Mouse (Mus musculus) lung, adult 2 months (tissue): ENCODE results near the gene Rab34. TPM values are rescaled to one million over a fixed set of nuclear protein-coding genes. Genes with fewer than 3 reads are reported as not detected.

ENCODE experiments used
- DNase-seq: peaks from one replicate; pipeline ENCODE4 v3.0.0; 2022
- H3K4me1 ChIP-seq: fragments of 200-500 bp; 2 replicates; pipeline ENCODE4 v1.6.1; 2011; ENCODE audit warnings: low read length; ENCODE audit not compliant: control insufficient read depth, insufficient read depth
- H3K4me3 ChIP-seq: fragments of 200-500 bp; replicated peaks from 2 replicates; pipeline ENCODE3; 2011; ENCODE audit warnings: low read depth, mild to moderate bottlenecking, control low read depth, low read length; ENCODE audit errors: extremely low read depth
- CTCF ChIP-seq: fragments of 200-500 bp; IDR thresholded peaks from 2 replicates; pipeline ENCODE4 v1.5.1; 2011; ENCODE audit warnings: mild to moderate bottlenecking, low read length, control low read depth; ENCODE audit not compliant: insufficient read depth
- POLR2A ChIP-seq: fragments of 200-500 bp; IDR thresholded peaks from 2 replicates; pipeline ENCODE4 v1.6.1; 2011; ENCODE audit warnings: low read depth, mild to moderate bottlenecking, control low read depth, low read length, borderline replicate concordance; ENCODE audit errors: extremely low read depth
- WGBS: fragments of 180-500 bp; shearing (Covaris S2); methylation state at CpG from one replicate; pipeline ENCODE4 v1.1.7; 2018; 5-methylcytosine and 5-hydroxymethylcytosine counted together
- polyA plus RNA-seq: library from polyadenylated mRNA; depleted of rRNA; stranded (reverse); fragments of >200 nt; gene quantifications from 2 replicates; pipeline ENCODE4 v1.2.3, GENCODE M21; 2012

The Rab34 gene
- polyA plus RNA-seq, 1 experiment: 45.4 TPM

DNA sequence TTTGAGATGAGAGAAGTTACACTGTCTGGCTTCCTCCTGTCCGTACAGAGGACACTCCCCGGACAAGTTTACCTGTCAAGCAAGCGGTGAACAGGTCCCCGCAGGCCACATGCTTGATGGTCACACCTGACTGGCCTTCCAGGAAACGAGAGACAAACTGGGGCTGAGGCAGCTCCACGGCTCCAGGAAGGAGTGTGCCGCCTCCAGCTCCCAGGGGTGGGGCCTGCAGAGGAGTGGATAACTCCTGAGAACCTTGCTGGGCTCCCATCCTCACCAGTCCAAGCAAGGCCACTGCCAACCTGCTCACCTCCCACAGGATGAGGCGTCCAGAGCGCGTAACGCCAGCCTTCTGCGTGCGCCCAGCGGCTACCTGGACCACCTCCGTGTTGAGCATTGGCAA is 17.9 kb upstream of the Rab34 start:
- Histone ChIP-seq H3K4me1 (no peaks in the 10 kb centered on the region), H3K4me3 (no peak overlapping the region)
- TF ChIP-seq CTCF: no peak
- no peak for TF ChIP-seq POLR2A
- 87% methylated on average over 15 of the region's 15 CpGs for WGBS
- no peak for DNase-seq

- WGBS: 74% methylated on average over 4 of the region's 4 CpGs
- Histone ChIP-seq H3K4me1 (peaks cover 3% of the 10 kb centered on the region; the same call in 1 of the 2 replicates), H3K4me3 (no peak overlapping the region)
- TF ChIP-seq CTCF: 0 out of 2 replicates have a peak, but pooled peaks have one; percentile 19
- TF ChIP-seq POLR2A: no peak
- peak; percentile 3 for DNase-seq
These were observed 16.9 kb upstream of the Rab34 start for GRCm38 (mm10) chr11:78171328-78171727.

DNA sequence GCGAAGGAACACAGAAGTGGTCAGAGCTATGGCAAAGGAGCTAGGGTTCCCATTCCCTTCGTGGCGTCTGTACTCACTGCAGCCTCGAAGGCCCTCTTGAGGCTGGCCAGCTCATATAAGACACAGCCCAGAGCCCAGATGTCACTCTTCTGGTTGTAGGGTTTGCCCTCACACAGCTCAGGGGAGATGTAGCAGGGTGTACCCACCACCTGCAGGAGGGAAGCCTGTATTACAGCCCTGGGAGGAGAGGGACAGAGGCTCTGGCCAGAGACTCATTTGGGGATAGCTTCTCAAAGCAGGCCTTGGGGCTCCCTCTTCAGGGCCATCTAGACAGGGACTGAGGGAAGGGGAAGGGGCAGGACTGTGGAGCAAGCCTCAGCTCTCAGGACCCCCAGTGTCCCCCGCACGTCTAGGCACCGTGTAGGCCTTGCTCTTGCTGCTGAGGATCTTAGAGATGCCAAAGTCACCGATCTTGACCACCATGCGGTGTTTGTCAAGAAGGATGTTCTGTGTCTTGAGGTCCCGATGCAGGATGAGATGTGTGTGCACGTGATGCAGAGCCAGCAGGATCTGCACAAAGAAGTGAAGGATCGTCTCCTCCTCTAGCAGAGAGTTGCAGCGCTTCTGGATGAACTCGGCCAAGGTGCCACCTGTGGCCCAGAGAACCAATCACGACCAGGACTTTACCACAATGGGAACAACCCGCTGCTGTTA is 16.0 kb upstream of the Rab34 start:
- H3K4me3 ChIP-seq: no peak overlapping the region
- TF ChIP-seq POLR2A (no peak), CTCF (no peak)
- DNase-seq: peak; percentile 3
- 86% methylated on average over 16 of the region's 16 CpGs for WGBS
- H3K4me1 ChIP-seq: peaks cover 3% of the 10 kb centered on the region; the same call in 1 of the 2 replicates

DNA sequence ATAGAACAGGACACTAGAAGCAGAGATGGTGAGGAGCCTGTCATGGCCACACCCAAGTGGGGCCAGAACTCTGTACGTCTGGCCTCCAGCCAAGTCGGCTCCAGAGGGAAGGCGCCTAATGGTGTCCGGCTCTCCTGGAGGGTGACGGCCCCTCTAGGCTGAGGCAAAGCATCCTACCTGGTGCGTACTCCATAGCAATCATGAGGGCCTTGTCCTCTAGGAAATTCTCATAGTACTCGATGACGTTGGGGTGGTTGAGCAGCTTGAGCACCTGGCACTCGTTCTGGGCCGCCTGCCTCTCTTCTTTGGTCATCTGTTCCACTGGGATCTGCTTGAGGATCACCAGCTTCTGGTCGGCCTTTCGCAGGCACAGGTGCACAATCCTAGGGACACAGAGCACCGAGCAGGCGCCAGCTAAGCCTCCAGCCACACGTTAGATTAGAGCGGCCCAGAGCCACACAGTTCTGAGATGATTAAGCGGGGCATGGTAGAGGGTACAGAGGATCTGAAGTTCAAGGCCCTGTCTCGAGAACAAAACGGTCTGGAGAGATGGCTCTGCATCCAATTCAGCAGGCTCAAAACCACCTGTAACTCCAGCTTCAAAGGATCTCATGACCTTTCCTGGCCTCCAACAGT is 15.4 kb upstream of the Rab34 start:
- Histone ChIP-seq H3K4me1 (peaks cover 3% of the 10 kb centered on the region; the same call in 1 of the 2 replicates), H3K4me3 (no peak overlapping the region)
- TF ChIP-seq POLR2A (no peak), CTCF (no peak)
- WGBS: 76% methylated on average over 19 of the region's 19 CpGs
- DNase-seq: no peak

DNA sequence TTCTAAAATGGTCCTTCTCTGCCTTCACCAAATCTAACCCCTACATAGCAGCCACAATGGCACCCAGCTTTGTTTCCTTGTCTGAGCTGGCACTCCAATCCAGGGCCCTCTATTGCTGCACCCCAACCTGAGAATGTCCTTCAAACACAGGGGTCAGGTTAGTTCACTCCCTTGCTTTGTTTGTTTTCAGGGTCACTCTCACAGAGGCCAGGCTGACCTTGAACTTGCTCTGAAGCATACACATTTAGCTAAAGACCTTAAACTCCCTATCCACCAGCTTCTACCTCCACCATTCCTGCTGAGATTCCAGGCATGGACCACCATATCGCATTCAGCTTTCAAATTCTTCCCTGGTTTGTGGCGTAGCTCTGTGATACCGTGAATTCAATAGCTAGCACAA is 13.7 kb upstream of the Rab34 start:
- DNase-seq: no peak
- Histone ChIP-seq H3K4me3 (no peak overlapping the region), H3K4me1 (peaks cover 3% of the 10 kb centered on the region; the same call in 1 of the 2 replicates)
- 82% methylated on average over 3 of the region's 3 CpGs for WGBS
- no peak for TF ChIP-seq CTCF
- no peak for TF ChIP-seq POLR2A

- Histone ChIP-seq H3K4me3 (peak overlapping the region; percentile 18), H3K4me1 (peaks cover 3% of the 10 kb centered on the region; the same call in 1 of the 2 replicates)
- TF ChIP-seq CTCF (no peak), POLR2A (no peak)
- DNase-seq: no peak
- WGBS: 6% methylated on average over 10 of the region's 10 CpGs
These were observed 12.3 kb upstream of the Rab34 start for GRCm38 (mm10) chr11:78175771-78176401.

DNA sequence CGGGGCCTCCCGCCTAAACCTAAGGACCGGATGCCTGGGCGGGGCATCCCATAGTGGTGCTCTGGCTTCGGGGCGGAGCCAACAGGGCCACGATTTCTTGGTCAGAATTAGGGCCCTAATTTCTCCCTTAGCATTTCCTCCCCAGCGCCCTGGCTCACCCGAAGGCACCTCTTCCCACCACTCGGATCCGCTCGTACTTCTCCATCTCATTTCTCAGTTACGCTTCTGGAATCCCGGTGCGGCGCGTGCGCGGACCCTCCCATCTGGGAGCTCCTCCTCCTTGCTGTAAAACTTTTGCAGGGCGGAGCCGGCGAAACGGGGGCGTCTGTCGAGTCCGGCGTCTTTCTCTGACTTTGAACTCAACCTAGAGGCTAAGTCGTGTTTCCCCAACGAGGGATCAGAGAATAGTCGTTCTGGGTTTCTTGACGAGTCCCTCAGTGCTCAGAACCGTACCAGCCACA is 11.8 kb upstream of the Rab34 start, which contains the start of the genes Nek8 and Tlcd1:
Gene Nek8, minus strand, starts transcription at position 274 of the 461 bp plus-strand sequence.
Gene Tlcd1, plus strand, starts transcription at position 310 of the 461 bp plus-strand sequence.
- peak; percentile 96 for DNase-seq
- peaks cover 3% of the 10 kb centered on the region; the same call in 1 of the 2 replicates for H3K4me1 ChIP-seq
- no peak for TF ChIP-seq CTCF
- peak; percentile 50; the same call in 1 of the 2 replicates for TF ChIP-seq POLR2A
- H3K4me3 ChIP-seq: peak within 1 kb of the TSS; percentile 96
- WGBS: under 1% methylated on average over 32 of the region's 32 CpGs

GRCm38 (mm10) chr11:78176905-78177331 is 11.3 kb upstream of the Rab34 start:
- no peak for DNase-seq
- under 1% methylated on average over 23 of the region's 23 CpGs for WGBS
- TF ChIP-seq CTCF (no peak), POLR2A (no peak)
- Histone ChIP-seq H3K4me1 (peaks cover 3% of the 10 kb centered on the region; the same call in 1 of the 2 replicates), H3K4me3 (peak overlapping the region; percentile 96)

- 0% methylated on average over 10 of the region's 10 CpGs for WGBS
- Histone ChIP-seq H3K4me3 (peak overlapping the region; percentile 29), H3K4me1 (peaks cover 3% of the 10 kb centered on the region; the same call in 1 of the 2 replicates)
- DNase-seq: no peak
- TF ChIP-seq CTCF (no peak), POLR2A (no peak)
These were observed 10.8 kb upstream of the Rab34 start for GRCm38 (mm10) chr11:78177437-78177836.
